Mouse (Mus musculus): ENCODE data around the gene Scaf1. TPM values are rescaled to one million over a fixed set of nuclear protein-coding genes. Genes with fewer than 3 reads are reported as not detected.

Scaf1 gene
- polyA plus RNA-seq, 1 experiment: 56.7 TPM

GRCm38 (mm10) chr7:45058607-45059571 lies 42.7 kb upstream of the Scaf1 start:
- peaks cover 10% of the 10 kb centered on the region for H3K79me2 ChIP-seq (ENCODE audit: control insufficient read depth, insufficient read depth)
- H3K4me3 ChIP-seq: no peak overlapping the region
- H3ac ChIP-seq (ENCODE audit: control insufficient read depth, insufficient read length): no peak overlapping the region
- TF ChIP-seq POLR2AphosphoS2 (IDR thresholded peaks at IDR 0.05; ENCODE audit: insufficient read length, low read depth): no peak
- no peak for TF ChIP-seq POLR2A (IDR thresholded peaks at IDR 0.05; ENCODE audit: insufficient read length, low read depth)
- TF ChIP-seq MAX (IDR thresholded peaks at IDR 0.05; ENCODE audit: low read depth): no peak
- TF ChIP-seq REST (IDR thresholded peaks at IDR 0.05; ENCODE audit: insufficient read depth, insufficient read length): no peak
- TF ChIP-seq TCF12 (IDR thresholded peaks at IDR 0.05; ENCODE audit: insufficient read depth, poor library complexity, severe bottlenecking): no peak
- TF ChIP-seq MYOD1 (IDR thresholded peaks at IDR 0.05; ENCODE audit: control insufficient read depth in 1 of 3, insufficient read length in 2 of 3, low read depth in 2 of 3): no peak
- no peak for TF ChIP-seq E2F4 (IDR thresholded peaks at IDR 0.05; ENCODE audit: insufficient read depth)
- no peak for TF ChIP-seq MYOG (IDR thresholded peaks at IDR 0.05; ENCODE audit: control insufficient read depth in 1 of 3, insufficient read depth in 1 of 3, insufficient read length in 2 of 3, low read depth in 2 of 3)
- no peak for TF ChIP-seq TCF3 (IDR thresholded peaks at IDR 0.05; ENCODE audit: insufficient read length, low read depth)
- TF ChIP-seq SRF (IDR thresholded peaks at IDR 0.05; ENCODE audit: control insufficient read depth, insufficient read length, low read depth): no peak
- TF ChIP-seq CEBPB (IDR thresholded peaks at IDR 0.05; ENCODE audit: insufficient read depth, poor library complexity, severe bottlenecking): no peak
- TF ChIP-seq USF1 (IDR thresholded peaks at IDR 0.05; ENCODE audit: low read depth): no peak
- no peaks in the 10 kb centered on the region for H3K36me3 ChIP-seq (ENCODE audit: control insufficient read depth, insufficient read depth)
- H3K27me3 ChIP-seq (ENCODE audit: control insufficient read depth, insufficient read depth, insufficient read length): no peaks in the 10 kb centered on the region
- H3K4me2 ChIP-seq (ENCODE audit: low read depth): no peak overlapping the region

- H3K4me3 ChIP-seq: no peak overlapping the region
- H3K27me3 ChIP-seq (ENCODE audit: control insufficient read depth, insufficient read depth, insufficient read length): no peaks in the 10 kb centered on the region
Measured at GRCm38 (mm10) chr7:45056972-45057348, 40.8 kb upstream of the Scaf1 start.

GRCm38 (mm10) chr7:45056329-45056971 lies 40.3 kb upstream of the Scaf1 start:
- H3K4me2 ChIP-seq (ENCODE audit: low read depth): no peak overlapping the region
- H3K4me3 ChIP-seq: no peak overlapping the region
- TF ChIP-seq CEBPB (IDR thresholded peaks at IDR 0.05; ENCODE audit: insufficient read depth, poor library complexity, severe bottlenecking) (no peak), TCF12 (IDR thresholded peaks at IDR 0.05; ENCODE audit: insufficient read depth, poor library complexity, severe bottlenecking) (no peak), E2F4 (IDR thresholded peaks at IDR 0.05; ENCODE audit: insufficient read depth) (no peak), POLR2A (IDR thresholded peaks at IDR 0.05; ENCODE audit: insufficient read length, low read depth) (no peak), MYOD1 (IDR thresholded peaks at IDR 0.05; ENCODE audit: control insufficient read depth in 1 of 3, insufficient read length in 2 of 3, low read depth in 2 of 3) (no peak), TCF3 (IDR thresholded peaks at IDR 0.05; ENCODE audit: insufficient read length, low read depth) (no peak), SRF (IDR thresholded peaks at IDR 0.05; ENCODE audit: control insufficient read depth, insufficient read length, low read depth) (no peak), POLR2AphosphoS2 (IDR thresholded peaks at IDR 0.05; ENCODE audit: insufficient read length, low read depth) (no peak), USF1 (IDR thresholded peaks at IDR 0.05; ENCODE audit: low read depth) (no peak), MAX (IDR thresholded peaks at IDR 0.05; ENCODE audit: low read depth) (no peak), MYOG (IDR thresholded peaks at IDR 0.05; ENCODE audit: control insufficient read depth in 1 of 3, insufficient read depth in 1 of 3, insufficient read length in 2 of 3, low read depth in 2 of 3) (no peak), REST (IDR thresholded peaks at IDR 0.05; ENCODE audit: insufficient read depth, insufficient read length) (no peak)
- no peaks in the 10 kb centered on the region for H3K36me3 ChIP-seq (ENCODE audit: control insufficient read depth, insufficient read depth)
- peaks cover 8% of the 10 kb centered on the region for H3K79me2 ChIP-seq (ENCODE audit: control insufficient read depth, insufficient read depth)
- no peak overlapping the region for H3ac ChIP-seq (ENCODE audit: control insufficient read depth, insufficient read length)
- no peaks in the 10 kb centered on the region for H3K27me3 ChIP-seq (ENCODE audit: control insufficient read depth, insufficient read depth, insufficient read length)

More at GRCm38 (mm10) chr7:45056972-45057348, 40.8 kb upstream of the Scaf1 start:
- Histone ChIP-seq H3K4me2 (ENCODE audit: low read depth) (no peak overlapping the region), H3K79me2 (ENCODE audit: control insufficient read depth, insufficient read depth) (peaks cover 3% of the 10 kb centered on the region), H3K36me3 (ENCODE audit: control insufficient read depth, insufficient read depth) (no peaks in the 10 kb centered on the region), H3ac (ENCODE audit: control insufficient read depth, insufficient read length) (no peak overlapping the region)
- TF ChIP-seq POLR2AphosphoS2 (IDR thresholded peaks at IDR 0.05; ENCODE audit: insufficient read length, low read depth) (no peak), MYOD1 (IDR thresholded peaks at IDR 0.05; ENCODE audit: control insufficient read depth in 1 of 3, insufficient read length in 2 of 3, low read depth in 2 of 3) (no peak), USF1 (IDR thresholded peaks at IDR 0.05; ENCODE audit: low read depth) (no peak), TCF12 (IDR thresholded peaks at IDR 0.05; ENCODE audit: insufficient read depth, poor library complexity, severe bottlenecking) (no peak), E2F4 (IDR thresholded peaks at IDR 0.05; ENCODE audit: insufficient read depth) (no peak), REST (IDR thresholded peaks at IDR 0.05; ENCODE audit: insufficient read depth, insufficient read length) (no peak), CEBPB (IDR thresholded peaks at IDR 0.05; ENCODE audit: insufficient read depth, poor library complexity, severe bottlenecking) (no peak), POLR2A (IDR thresholded peaks at IDR 0.05; ENCODE audit: insufficient read length, low read depth) (no peak), MAX (IDR thresholded peaks at IDR 0.05; ENCODE audit: low read depth) (no peak), MYOG (IDR thresholded peaks at IDR 0.05; ENCODE audit: control insufficient read depth in 1 of 3, insufficient read depth in 1 of 3, insufficient read length in 2 of 3, low read depth in 2 of 3) (no peak), SRF (IDR thresholded peaks at IDR 0.05; ENCODE audit: control insufficient read depth, insufficient read length, low read depth) (no peak), TCF3 (IDR thresholded peaks at IDR 0.05; ENCODE audit: insufficient read length, low read depth) (no peak)

GRCm38 (mm10) chr7:45053931-45054510 lies 37.9 kb upstream of the Scaf1 start:
- peak overlapping the region; percentile 42 for H3ac ChIP-seq (ENCODE audit: control insufficient read depth, insufficient read length)
- H3K27me3 ChIP-seq (ENCODE audit: control insufficient read depth, insufficient read depth, insufficient read length): no peaks in the 10 kb centered on the region
- TF ChIP-seq REST (IDR thresholded peaks at IDR 0.05; ENCODE audit: insufficient read depth, insufficient read length): peak; percentile 1
- no peak for TF ChIP-seq MAX (IDR thresholded peaks at IDR 0.05; ENCODE audit: low read depth)
- TF ChIP-seq TCF12 (IDR thresholded peaks at IDR 0.05; ENCODE audit: insufficient read depth, poor library complexity, severe bottlenecking): no peak
- no peak for TF ChIP-seq TCF3 (IDR thresholded peaks at IDR 0.05; ENCODE audit: insufficient read length, low read depth)
- TF ChIP-seq CEBPB (IDR thresholded peaks at IDR 0.05; ENCODE audit: insufficient read depth, poor library complexity, severe bottlenecking): no peak
- peak; percentile 46 for TF ChIP-seq SRF (IDR thresholded peaks at IDR 0.05; ENCODE audit: control insufficient read depth, insufficient read length, low read depth)
- TF ChIP-seq POLR2AphosphoS2 (IDR thresholded peaks at IDR 0.05; ENCODE audit: insufficient read length, low read depth): peak; percentile 89
- TF ChIP-seq E2F4 (IDR thresholded peaks at IDR 0.05; ENCODE audit: insufficient read depth): peak; percentile 54
- TF ChIP-seq POLR2A (IDR thresholded peaks at IDR 0.05; ENCODE audit: insufficient read length, low read depth): peak; percentile 82
- TF ChIP-seq MYOD1 (IDR thresholded peaks at IDR 0.05; ENCODE audit: control insufficient read depth in 1 of 3, insufficient read length in 2 of 3, low read depth in 2 of 3): no peak
- TF ChIP-seq MYOG (IDR thresholded peaks at IDR 0.05; ENCODE audit: control insufficient read depth in 1 of 3, insufficient read depth in 1 of 3, insufficient read length in 2 of 3, low read depth in 2 of 3): no peak
- no peak for TF ChIP-seq USF1 (IDR thresholded peaks at IDR 0.05; ENCODE audit: low read depth)
- peaks cover 13% of the 10 kb centered on the region for H3K79me2 ChIP-seq (ENCODE audit: control insufficient read depth, insufficient read depth)
- peak overlapping the region; percentile 96 for H3K4me2 ChIP-seq (ENCODE audit: low read depth)
- no peaks in the 10 kb centered on the region for H3K36me3 ChIP-seq (ENCODE audit: control insufficient read depth, insufficient read depth)
- peak overlapping the region; percentile 58 for H3K4me3 ChIP-seq

All from myocyte (in vitro differentiated cells).